Mouse (Mus musculus): ENCODE data around the gene Usp13. TPM values are rescaled to one million over a fixed set of nuclear protein-coding genes. Genes with fewer than 3 reads are reported as not detected.

Usp13 gene
- polyA plus RNA-seq, 1 experiment from 2014 or later, result 3.8 TPM

DNA sequence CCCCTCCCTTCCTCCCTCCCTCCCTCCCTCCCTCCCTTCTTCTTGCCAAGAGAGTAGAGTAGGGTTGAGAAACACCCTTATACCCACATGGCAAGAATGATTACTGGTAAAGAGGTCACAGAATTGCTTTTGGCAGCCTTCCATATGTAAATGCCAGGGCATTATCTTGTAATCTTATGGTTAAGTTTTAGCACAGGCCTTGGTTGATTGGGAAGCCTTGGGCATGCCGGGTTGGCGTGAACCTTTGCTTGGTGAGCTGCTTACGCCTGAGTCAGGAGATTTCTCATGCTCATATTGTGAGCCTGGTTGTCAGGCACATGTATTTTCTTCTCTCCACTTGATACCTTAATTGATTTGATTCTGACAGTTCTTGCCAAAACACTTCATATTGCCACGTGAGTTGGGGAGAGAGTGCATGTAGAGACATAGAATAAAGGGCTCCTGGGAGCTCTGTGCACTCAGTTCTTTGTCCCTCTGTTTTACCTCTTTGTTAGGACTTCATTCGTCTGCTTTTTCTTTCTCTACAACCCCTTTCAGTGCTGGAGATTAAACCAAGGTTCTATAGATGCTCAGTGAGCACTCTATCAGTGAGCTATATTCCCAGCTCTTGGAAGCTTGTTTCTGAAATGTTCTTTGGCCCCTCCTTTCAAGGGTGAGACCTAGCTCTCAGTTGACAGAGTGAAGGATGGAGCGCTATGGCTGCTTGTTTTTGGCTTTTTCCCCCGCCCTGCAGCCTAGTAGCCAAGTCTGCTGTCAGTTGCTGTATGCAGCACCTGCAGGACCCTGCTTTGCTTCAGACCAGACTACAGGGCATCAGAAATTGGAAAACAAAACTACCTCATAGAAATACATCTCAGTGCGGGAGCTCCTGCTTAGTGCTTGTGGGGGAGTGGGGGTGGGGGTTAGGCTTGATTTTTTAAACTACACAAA is 88.8 kb downstream of the Usp13 start:
- no peak for ATAC-seq (ENCODE audit: insufficient number of reproducible peaks, low FRiP score, low TSS enrichment, low read depth)

DNA sequence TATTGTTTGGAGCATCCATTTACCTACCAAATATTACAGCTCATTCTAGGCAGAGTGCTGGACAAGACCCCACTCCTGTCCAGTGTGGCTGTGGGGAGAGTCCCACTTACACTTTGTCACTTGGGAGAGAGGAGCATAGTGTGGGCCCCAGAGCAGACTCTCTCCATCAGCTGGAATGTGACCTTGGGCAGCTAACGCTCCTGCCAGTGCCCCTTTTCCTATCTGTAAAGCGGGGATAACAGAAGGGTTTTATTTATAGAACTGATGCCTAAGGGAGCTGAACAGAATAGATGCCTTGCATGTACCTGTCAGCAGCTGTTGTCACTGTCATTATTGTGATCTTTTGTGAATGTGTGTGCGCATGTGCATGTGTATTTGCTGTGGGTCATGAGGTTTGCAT is 91.1 kb downstream of the Usp13 start:
- Histone ChIP-seq H3K4me2 (ENCODE audit: low read depth, severe bottlenecking) (no peak overlapping the region), H3K4me3 (ENCODE audit: low read depth, low read length) (no peak overlapping the region), H3K27me3 (ENCODE audit: control insufficient read depth, insufficient read depth, low read length) (no peaks in the 10 kb centered on the region), H3K9ac (ENCODE audit: low read length) (no peak overlapping the region), H3K27ac (replicated peaks; ENCODE audit: low read depth, low read length) (no peak overlapping the region), H3K36me3 (ENCODE audit: control insufficient read depth, insufficient read depth, low read length) (no peaks in the 10 kb centered on the region), H3K9me3 (ENCODE audit: control insufficient read depth, low read length) (no peaks in the 10 kb centered on the region), H3K4me1 (ENCODE audit: control insufficient read depth, insufficient read depth, low read length) (no peaks in the 10 kb centered on the region)
- ATAC-seq (ENCODE audit: insufficient number of reproducible peaks, low FRiP score, low TSS enrichment, low read depth), result no peak
- WGBS, result 82% methylated on average over 3 of the region's 3 CpGs
- DNase-seq (ENCODE audit: low spot score), result no peak

More for the DNA sequence above, 88.8 kb downstream of the Usp13 start:
- Histone ChIP-seq H3K27me3 (ENCODE audit: control insufficient read depth, insufficient read depth, low read length) (no peaks in the 10 kb centered on the region), H3K36me3 (ENCODE audit: control insufficient read depth, insufficient read depth, low read length) (peaks cover 2% of the 10 kb centered on the region; the same call in 1 of the 2 replicates), H3K4me3 (ENCODE audit: low read depth, low read length) (no peak overlapping the region), H3K9ac (ENCODE audit: low read length) (no peak overlapping the region), H3K27ac (replicated peaks; ENCODE audit: low read depth, low read length) (no peak overlapping the region), H3K4me1 (ENCODE audit: control insufficient read depth, insufficient read depth, low read length) (no peaks in the 10 kb centered on the region), H3K4me2 (ENCODE audit: low read depth, severe bottlenecking) (no peak overlapping the region), H3K9me3 (ENCODE audit: control insufficient read depth, low read length) (no peaks in the 10 kb centered on the region)
- 85% methylated on average over 8 of the region's 8 CpGs for WGBS
- no peak for DNase-seq (ENCODE audit: low spot score)

DNA sequence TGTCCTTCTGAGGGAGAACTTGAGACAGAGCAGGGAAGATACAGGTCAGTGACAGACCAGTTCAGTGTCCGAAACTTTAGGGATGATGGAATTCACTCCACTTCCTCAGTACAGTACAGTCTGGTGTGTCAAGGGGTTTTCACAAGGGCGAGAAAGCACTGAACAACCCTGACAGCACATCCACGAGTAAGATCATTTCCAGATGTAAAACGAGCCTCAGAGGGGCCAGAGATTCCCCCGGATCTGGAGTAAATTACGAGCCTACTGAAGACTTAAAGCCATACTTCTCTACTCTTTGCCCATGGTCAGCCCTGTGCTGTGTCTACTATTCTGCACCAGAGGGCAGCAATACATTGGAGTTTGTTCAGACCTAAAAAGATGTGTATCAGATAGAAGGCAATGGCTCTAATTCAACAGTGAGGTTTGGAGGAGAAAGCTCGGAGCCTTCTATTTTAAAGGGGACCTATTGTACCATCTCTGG is 92.8 kb downstream of the Usp13 start:
- Histone ChIP-seq H3K9ac (ENCODE audit: low read length) (no peak overlapping the region), H3K27ac (replicated peaks; ENCODE audit: low read depth, low read length) (no peak overlapping the region), H3K4me3 (ENCODE audit: low read depth, low read length) (no peak overlapping the region), H3K9me3 (ENCODE audit: control insufficient read depth, low read length) (no peaks in the 10 kb centered on the region), H3K36me3 (ENCODE audit: control insufficient read depth, insufficient read depth, low read length) (no peaks in the 10 kb centered on the region), H3K4me1 (ENCODE audit: control insufficient read depth, insufficient read depth, low read length) (no peaks in the 10 kb centered on the region), H3K27me3 (ENCODE audit: control insufficient read depth, insufficient read depth, low read length) (no peaks in the 10 kb centered on the region), H3K4me2 (ENCODE audit: low read depth, severe bottlenecking) (no peak overlapping the region)
- WGBS, result 20% methylated on average over 7 of the region's 7 CpGs
- DNase-seq (ENCODE audit: low spot score), result peak; percentile 64
- ATAC-seq (ENCODE audit: insufficient number of reproducible peaks, low FRiP score, low TSS enrichment, low read depth), result peak; percentile 80; the same call in 1 of the 2 replicates

DNA sequence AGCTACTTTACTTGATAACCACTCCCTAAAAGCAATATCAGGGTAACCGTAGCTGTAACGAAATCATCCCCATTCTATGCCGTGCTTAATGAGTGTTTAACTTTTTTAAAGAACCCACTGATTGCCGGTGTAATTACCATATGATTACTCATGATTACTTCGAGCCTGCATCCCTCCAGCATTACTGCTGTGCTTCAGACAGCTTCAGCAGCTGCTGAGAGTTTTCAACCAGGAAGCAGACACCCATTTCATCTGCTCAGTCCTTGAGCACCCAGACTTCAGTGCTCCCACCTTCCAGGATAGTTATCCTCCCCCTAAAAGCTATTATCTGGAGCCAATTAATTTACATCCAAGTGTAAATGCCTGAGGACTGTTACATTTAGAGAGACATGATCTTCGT is 106.8 kb downstream of the Usp13 start:
- DNase-seq (ENCODE audit: low spot score), result no peak
- H3K36me3 ChIP-seq (ENCODE audit: control insufficient read depth, insufficient read depth, low read length), result no peaks in the 10 kb centered on the region; the same call in 1 of the 2 replicates
- no peaks in the 10 kb centered on the region for H3K4me1 ChIP-seq (ENCODE audit: control insufficient read depth, insufficient read depth, low read length)

DNA sequence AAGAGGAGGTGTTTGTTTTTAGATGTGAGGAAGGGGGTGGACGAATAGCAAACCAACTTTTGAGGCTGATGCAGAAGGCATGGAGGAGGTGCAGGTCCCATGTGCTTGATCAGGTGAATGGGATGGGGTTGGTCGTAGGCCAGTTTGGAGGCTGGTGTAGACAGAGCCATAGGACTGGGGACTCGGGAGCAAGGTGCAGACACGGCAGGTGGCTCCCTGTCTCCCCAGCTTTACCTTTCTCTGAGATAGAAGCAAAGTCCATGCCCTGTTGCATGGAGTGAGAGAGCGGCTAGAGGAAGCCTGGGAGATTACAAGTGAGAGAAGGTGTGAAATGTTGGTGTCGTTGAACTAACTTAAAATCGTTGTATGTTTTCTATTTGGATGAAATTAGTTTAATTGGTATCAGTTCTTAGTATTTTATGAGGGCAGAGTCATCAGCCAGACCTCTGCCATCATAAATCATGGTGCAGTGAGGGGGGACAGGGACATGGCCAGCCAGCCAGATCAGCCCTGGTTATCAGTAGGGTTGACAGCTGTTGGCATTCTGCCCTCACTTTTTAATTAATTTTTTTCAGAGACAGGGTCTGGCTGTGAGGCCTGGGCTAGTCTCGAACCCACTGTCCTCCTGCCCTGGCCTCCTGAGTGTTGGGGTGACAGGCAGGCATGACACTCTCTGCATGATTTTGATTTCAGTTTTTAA is 122.6 kb downstream of the Usp13 start:
- WGBS, result 59% methylated on average over 8 of the region's 8 CpGs
- H3K27ac ChIP-seq (replicated peaks; ENCODE audit: low read depth, low read length), result no peak overlapping the region
- ATAC-seq (ENCODE audit: insufficient number of reproducible peaks, low FRiP score, low TSS enrichment, low read depth), result no peak
- H3K27me3 ChIP-seq (ENCODE audit: control insufficient read depth, insufficient read depth, low read length), result no peaks in the 10 kb centered on the region
- no peak for DNase-seq (ENCODE audit: low spot score)
- H3K9me3 ChIP-seq (ENCODE audit: control insufficient read depth, low read length), result no peaks in the 10 kb centered on the region
- no peak overlapping the region for H3K4me3 ChIP-seq (ENCODE audit: low read depth, low read length)
- no peaks in the 10 kb centered on the region for H3K4me1 ChIP-seq (ENCODE audit: control insufficient read depth, insufficient read depth, low read length)
- no peak overlapping the region for H3K9ac ChIP-seq (ENCODE audit: low read length)
- no peaks in the 10 kb centered on the region for H3K36me3 ChIP-seq (ENCODE audit: control insufficient read depth, insufficient read depth, low read length)
- H3K4me2 ChIP-seq (ENCODE audit: low read depth, severe bottlenecking), result no peak overlapping the region

More for the DNA sequence above, 106.8 kb downstream of the Usp13 start:
- WGBS, result 84% methylated on average over 6 of the region's 6 CpGs
- H3K4me2 ChIP-seq (ENCODE audit: low read depth, severe bottlenecking), result no peak overlapping the region
- no peak for ATAC-seq (ENCODE audit: insufficient number of reproducible peaks, low FRiP score, low TSS enrichment, low read depth)
- no peak overlapping the region for H3K9ac ChIP-seq (ENCODE audit: low read length)
- H3K27ac ChIP-seq (replicated peaks; ENCODE audit: low read depth, low read length), result no peak overlapping the region
- H3K27me3 ChIP-seq (ENCODE audit: control insufficient read depth, insufficient read depth, low read length), result no peaks in the 10 kb centered on the region
- no peak overlapping the region for H3K4me3 ChIP-seq (ENCODE audit: low read depth, low read length)
- peaks cover 2% of the 10 kb centered on the region; the same call in 1 of the 2 replicates for H3K9me3 ChIP-seq (ENCODE audit: control insufficient read depth, low read length)

DNA sequence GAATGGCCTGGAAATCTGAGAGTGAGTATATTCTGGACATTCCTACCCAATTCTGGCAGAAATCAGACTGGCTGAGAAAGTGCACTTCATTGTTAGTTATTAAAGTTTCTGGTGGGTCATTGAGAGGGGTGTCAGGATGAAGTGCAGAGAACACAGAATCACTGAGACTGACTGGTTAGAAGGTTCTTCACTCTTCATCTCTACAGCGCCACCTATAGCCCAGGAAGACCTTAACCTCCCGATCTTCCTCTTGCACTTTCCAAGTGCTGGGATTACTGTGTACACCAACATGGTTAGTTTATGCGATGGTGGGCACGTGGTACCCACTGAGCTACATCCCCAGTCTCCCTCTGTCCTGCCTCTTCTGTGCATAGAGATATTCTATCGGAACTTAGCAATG is 130.1 kb downstream of the Usp13 start:
- no peaks in the 10 kb centered on the region for H3K4me1 ChIP-seq (ENCODE audit: control insufficient read depth, insufficient read depth, low read length)
- H3K9ac ChIP-seq (ENCODE audit: low read length), result no peak overlapping the region
- H3K27me3 ChIP-seq (ENCODE audit: control insufficient read depth, insufficient read depth, low read length), result no peaks in the 10 kb centered on the region
- WGBS, result 87% methylated on average over 5 of the region's 5 CpGs
- no peaks in the 10 kb centered on the region for H3K9me3 ChIP-seq (ENCODE audit: control insufficient read depth, low read length)
- H3K4me2 ChIP-seq (ENCODE audit: low read depth, severe bottlenecking), result no peak overlapping the region
- DNase-seq (ENCODE audit: low spot score) (no peak), ATAC-seq (ENCODE audit: insufficient number of reproducible peaks, low FRiP score, low TSS enrichment, low read depth) (no peak)
- no peak overlapping the region for H3K27ac ChIP-seq (replicated peaks; ENCODE audit: low read depth, low read length)
- no peak overlapping the region for H3K4me3 ChIP-seq (ENCODE audit: low read depth, low read length)
- H3K36me3 ChIP-seq (ENCODE audit: control insufficient read depth, insufficient read depth, low read length), result no peaks in the 10 kb centered on the region

DNA sequence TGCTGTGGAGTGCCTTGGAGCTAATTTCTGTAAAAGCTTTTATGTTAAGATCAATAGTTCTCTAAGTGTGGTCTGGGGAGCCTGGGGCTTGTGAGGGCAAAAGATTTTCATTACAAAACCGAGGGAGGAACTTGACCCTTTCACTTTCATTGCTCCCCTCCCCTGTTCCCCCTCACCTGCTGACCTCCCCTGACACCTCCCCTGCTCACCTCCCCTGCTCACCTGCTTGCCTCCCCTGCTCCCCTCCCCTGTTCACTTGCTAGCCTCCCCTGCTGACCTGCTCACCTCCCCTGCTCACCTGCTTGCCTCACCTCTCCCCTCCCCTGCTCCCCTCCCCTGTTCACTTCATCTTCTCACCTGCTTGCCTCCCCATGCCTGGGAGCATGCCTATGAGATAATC is 134.0 kb downstream of the Usp13 start:
- DNase-seq (ENCODE audit: low spot score) (no peak), ATAC-seq (ENCODE audit: insufficient number of reproducible peaks, low FRiP score, low TSS enrichment, low read depth) (no peak)
- no peaks in the 10 kb centered on the region for H3K27me3 ChIP-seq (ENCODE audit: control insufficient read depth, insufficient read depth, low read length)
- H3K9ac ChIP-seq (ENCODE audit: low read length), result no peak overlapping the region
- H3K9me3 ChIP-seq (ENCODE audit: control insufficient read depth, low read length), result no peaks in the 10 kb centered on the region
- no peak overlapping the region for H3K4me3 ChIP-seq (ENCODE audit: low read depth, low read length)
- H3K4me1 ChIP-seq (ENCODE audit: control insufficient read depth, insufficient read depth, low read length), result no peaks in the 10 kb centered on the region
- no peak overlapping the region for H3K4me2 ChIP-seq (ENCODE audit: low read depth, severe bottlenecking)
- H3K36me3 ChIP-seq (ENCODE audit: control insufficient read depth, insufficient read depth, low read length), result no peaks in the 10 kb centered on the region
- H3K27ac ChIP-seq (replicated peaks; ENCODE audit: low read depth, low read length), result no peak overlapping the region
- WGBS, result 0% methylated on average over 1 of the region's 1 CpGs

DNA sequence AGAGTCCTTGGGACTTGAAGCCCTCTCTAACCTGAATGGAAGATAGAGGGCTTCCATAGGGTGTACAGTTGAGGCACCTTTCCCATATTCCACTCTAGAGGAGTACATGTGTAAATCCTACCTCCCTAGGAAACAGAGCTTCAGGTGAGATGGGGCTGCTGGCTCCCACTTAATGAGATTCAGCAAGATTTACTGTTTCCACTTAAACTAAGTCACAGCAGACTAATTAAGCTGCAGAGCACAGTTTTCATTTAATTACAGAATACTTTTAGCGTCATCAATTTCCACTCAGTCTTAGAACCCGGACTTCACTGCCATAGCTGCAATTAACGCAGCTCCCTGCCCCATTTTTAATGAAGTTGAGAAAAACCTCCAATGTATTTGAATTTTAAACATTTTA is 144.1 kb downstream of the Usp13 start:
- H3K4me1 ChIP-seq (ENCODE audit: control insufficient read depth, insufficient read depth, low read length), result no peaks in the 10 kb centered on the region
- no peaks in the 10 kb centered on the region for H3K36me3 ChIP-seq (ENCODE audit: control insufficient read depth, insufficient read depth, low read length)
- no peaks in the 10 kb centered on the region for H3K9me3 ChIP-seq (ENCODE audit: control insufficient read depth, low read length)
- WGBS, result 31% methylated on average over 3 of the region's 3 CpGs
- no peak overlapping the region for H3K4me3 ChIP-seq (ENCODE audit: low read depth, low read length)
- no peaks in the 10 kb centered on the region for H3K27me3 ChIP-seq (ENCODE audit: control insufficient read depth, insufficient read depth, low read length)
- DNase-seq (ENCODE audit: low spot score), result no peak
- no peak overlapping the region for H3K4me2 ChIP-seq (ENCODE audit: low read depth, severe bottlenecking)
- no peak overlapping the region for H3K9ac ChIP-seq (ENCODE audit: low read length)
- ATAC-seq (ENCODE audit: insufficient number of reproducible peaks, low FRiP score, low TSS enrichment, low read depth), result no peak
- H3K27ac ChIP-seq (replicated peaks; ENCODE audit: low read depth, low read length), result no peak overlapping the region

Measured in limb, embryonic 11.5 days (tissue).